Mouse (Mus musculus): ENCODE results near the gene 4930524B15Rik. TPM values are rescaled to one million over a fixed set of nuclear protein-coding genes. Genes with fewer than 3 reads are reported as not detected.

The 4930524B15Rik gene
- polyA plus RNA-seq, 1 experiment from 2014 or later = not detected

GRCm38 (mm10) chr11:31941640-31942638, 23.5 kb upstream of the 4930524B15Rik start:
- peaks cover 4% of the 10 kb centered on the region; the same call in 1 of the 2 replicates for H3K36me3 ChIP-seq (ENCODE audit: control insufficient read depth, insufficient read depth, low read length)
- H3K9me3 ChIP-seq (ENCODE audit: control insufficient read depth, low read length) = no peaks in the 10 kb centered on the region
- H3K27me3 ChIP-seq (ENCODE audit: control insufficient read depth, insufficient read depth, low read length) = no peaks in the 10 kb centered on the region
- WGBS = 82% methylated on average over 4 of the region's 4 CpGs
- H3K4me3 ChIP-seq (ENCODE audit: control insufficient read depth in 1 of 2, insufficient read depth in 1 of 2, low read depth in 1 of 2, low read length in 2 of 2) = no peak overlapping the region
- H3K9ac ChIP-seq (ENCODE audit: low read length) = no peak overlapping the region
- ATAC-seq (ENCODE audit: insufficient number of reproducible peaks, insufficient read depth, low FRiP score, low read depth) = no peak
- H3K27ac ChIP-seq (replicated peaks in 1 of 2; ENCODE audit: control insufficient read depth in 1 of 2, insufficient read depth in 1 of 2, low read depth in 2 of 2, low read length in 2 of 2) = no peak overlapping the region
- no peaks in the 10 kb centered on the region for H3K4me1 ChIP-seq (ENCODE audit: control insufficient read depth in 2 of 2, insufficient read depth in 2 of 2, low read length in 2 of 2)
- H3K4me2 ChIP-seq (ENCODE audit: low read length) = no peak overlapping the region

- no peak for ATAC-seq (ENCODE audit: insufficient number of reproducible peaks, insufficient read depth, low FRiP score, low read depth)
- no peak overlapping the region for H3K27ac ChIP-seq (replicated peaks in 1 of 2; ENCODE audit: control insufficient read depth in 1 of 2, insufficient read depth in 1 of 2, low read depth in 2 of 2, low read length in 2 of 2)
- H3K9ac ChIP-seq (ENCODE audit: low read length) = no peak overlapping the region
- WGBS = 61% methylated on average over 3 of the region's 3 CpGs
- peaks cover 0 to 10% of the 10 kb centered on the region in 2 experiments; a peak in 2 of 4 replicates for H3K4me1 ChIP-seq (ENCODE audit: control insufficient read depth in 2 of 2, insufficient read depth in 2 of 2, low read length in 2 of 2)
- H3K27me3 ChIP-seq (ENCODE audit: control insufficient read depth, insufficient read depth, low read length) = 0 out of 2 replicates have a peak, but pooled peaks cover 2% of the 10 kb centered on the region
- H3K4me2 ChIP-seq (ENCODE audit: low read length) = no peak overlapping the region
- no peaks in the 10 kb centered on the region for H3K9me3 ChIP-seq (ENCODE audit: control insufficient read depth, low read length)
- no peak overlapping the region for H3K4me3 ChIP-seq (ENCODE audit: control insufficient read depth in 1 of 2, insufficient read depth in 1 of 2, low read depth in 1 of 2, low read length in 2 of 2)
- no peaks in the 10 kb centered on the region for H3K36me3 ChIP-seq (ENCODE audit: control insufficient read depth, insufficient read depth, low read length)
These were observed 19.9 kb upstream of the 4930524B15Rik start for GRCm38 (mm10) chr11:31945471-31945870.

GRCm38 (mm10) chr11:31948462-31949330, 16.7 kb upstream of the 4930524B15Rik start:
- peak; percentile 38; the same call in 1 of the 2 replicates for ATAC-seq (ENCODE audit: insufficient number of reproducible peaks, insufficient read depth, low FRiP score, low read depth)
- Histone ChIP-seq H3K4me2 (ENCODE audit: low read length) (peak overlapping the region; percentile 68), H3K9ac (ENCODE audit: low read length) (peak overlapping the region; percentile 66), H3K4me3 (ENCODE audit: control insufficient read depth in 1 of 2, insufficient read depth in 1 of 2, low read depth in 1 of 2, low read length in 2 of 2) (peak overlapping the region; percentile 42 to 47), H3K36me3 (ENCODE audit: control insufficient read depth, insufficient read depth, low read length) (no peaks in the 10 kb centered on the region), H3K9me3 (ENCODE audit: control insufficient read depth, low read length) (no peaks in the 10 kb centered on the region), H3K4me1 (ENCODE audit: control insufficient read depth in 2 of 2, insufficient read depth in 2 of 2, low read length in 2 of 2) (peaks cover 0 to 10% of the 10 kb centered on the region in 2 experiments; a peak in 3 of 4 replicates), H3K27ac (replicated peaks in 1 of 2; ENCODE audit: control insufficient read depth in 1 of 2, insufficient read depth in 1 of 2, low read depth in 2 of 2, low read length in 2 of 2) (no peak overlapping the region), H3K27me3 (ENCODE audit: control insufficient read depth, insufficient read depth, low read length) (0 out of 2 replicates have a peak, but pooled peaks cover 3% of the 10 kb centered on the region)
- WGBS = 18% methylated on average over 15 of the region's 15 CpGs

- peak overlapping the region; percentile 68 for H3K4me2 ChIP-seq (ENCODE audit: low read length)
- H3K9ac ChIP-seq (ENCODE audit: low read length) = peak overlapping the region; percentile 66
- 1% methylated on average over 17 of the region's 17 CpGs for WGBS
- peak overlapping the region; percentile 42 to 47 for H3K4me3 ChIP-seq (ENCODE audit: control insufficient read depth in 1 of 2, insufficient read depth in 1 of 2, low read depth in 1 of 2, low read length in 2 of 2)
- peaks cover 0 to 10% of the 10 kb centered on the region in 2 experiments; a peak in 3 of 4 replicates for H3K4me1 ChIP-seq (ENCODE audit: control insufficient read depth in 2 of 2, insufficient read depth in 2 of 2, low read length in 2 of 2)
- no peak overlapping the region for H3K27ac ChIP-seq (replicated peaks in 1 of 2; ENCODE audit: control insufficient read depth in 1 of 2, insufficient read depth in 1 of 2, low read depth in 2 of 2, low read length in 2 of 2)
- no peaks in the 10 kb centered on the region for H3K9me3 ChIP-seq (ENCODE audit: control insufficient read depth, low read length)
- ATAC-seq (ENCODE audit: insufficient number of reproducible peaks, insufficient read depth, low FRiP score, low read depth) = peak; percentile 58; the same call in 1 of the 2 replicates
- H3K27me3 ChIP-seq (ENCODE audit: control insufficient read depth, insufficient read depth, low read length) = 0 out of 2 replicates have a peak, but pooled peaks cover 3% of the 10 kb centered on the region
- H3K36me3 ChIP-seq (ENCODE audit: control insufficient read depth, insufficient read depth, low read length) = no peaks in the 10 kb centered on the region
These were observed 16.0 kb upstream of the 4930524B15Rik start for GRCm38 (mm10) chr11:31949331-31949785.

GRCm38 (mm10) chr11:31960071-31960470, 5.3 kb upstream of the 4930524B15Rik start:
- no peak overlapping the region for H3K4me2 ChIP-seq (ENCODE audit: low read length)
- H3K27ac ChIP-seq (replicated peaks in 1 of 2; ENCODE audit: control insufficient read depth in 1 of 2, insufficient read depth in 1 of 2, low read depth in 2 of 2, low read length in 2 of 2) = no peak overlapping the region
- no peaks in the 10 kb centered on the region for H3K4me1 ChIP-seq (ENCODE audit: control insufficient read depth in 2 of 2, insufficient read depth in 2 of 2, low read length in 2 of 2)
- no peaks in the 10 kb centered on the region for H3K9me3 ChIP-seq (ENCODE audit: control insufficient read depth, low read length)
- no peak overlapping the region for H3K9ac ChIP-seq (ENCODE audit: low read length)
- H3K27me3 ChIP-seq (ENCODE audit: control insufficient read depth, insufficient read depth, low read length) = no peaks in the 10 kb centered on the region
- H3K4me3 ChIP-seq (ENCODE audit: control insufficient read depth in 1 of 2, insufficient read depth in 1 of 2, low read depth in 1 of 2, low read length in 2 of 2) = no peak overlapping the region
- H3K36me3 ChIP-seq (ENCODE audit: control insufficient read depth, insufficient read depth, low read length) = no peaks in the 10 kb centered on the region
- no peak for ATAC-seq (ENCODE audit: insufficient number of reproducible peaks, insufficient read depth, low FRiP score, low read depth)

GRCm38 (mm10) chr11:31963993-31964392, 1.4 kb upstream of the 4930524B15Rik start:
- Histone ChIP-seq H3K27ac (replicated peaks in 1 of 2; ENCODE audit: control insufficient read depth in 1 of 2, insufficient read depth in 1 of 2, low read depth in 2 of 2, low read length in 2 of 2) (no peak overlapping the region), H3K4me2 (ENCODE audit: low read length) (no peak overlapping the region), H3K27me3 (ENCODE audit: control insufficient read depth, insufficient read depth, low read length) (no peaks in the 10 kb centered on the region), H3K4me3 (ENCODE audit: control insufficient read depth in 1 of 2, insufficient read depth in 1 of 2, low read depth in 1 of 2, low read length in 2 of 2) (no peak overlapping the region), H3K9me3 (ENCODE audit: control insufficient read depth, low read length) (no peaks in the 10 kb centered on the region), H3K36me3 (ENCODE audit: control insufficient read depth, insufficient read depth, low read length) (no peaks in the 10 kb centered on the region), H3K4me1 (ENCODE audit: control insufficient read depth in 2 of 2, insufficient read depth in 2 of 2, low read length in 2 of 2) (peaks cover 5 to 7% of the 10 kb centered on the region in 2 experiments; a peak in 2 of 4 replicates), H3K9ac (ENCODE audit: low read length) (no peak overlapping the region)
- ATAC-seq (ENCODE audit: insufficient number of reproducible peaks, insufficient read depth, low FRiP score, low read depth) = no peak
- 88% methylated on average over 1 of the region's 1 CpGs for WGBS

- no peak overlapping the region for H3K4me2 ChIP-seq (ENCODE audit: low read length)
- 66% methylated on average over 4 of the region's 4 CpGs for WGBS
- no peak overlapping the region for H3K9ac ChIP-seq (ENCODE audit: low read length)
- no peaks in the 10 kb centered on the region for H3K4me1 ChIP-seq (ENCODE audit: control insufficient read depth in 2 of 2, insufficient read depth in 2 of 2, low read length in 2 of 2)
- no peak overlapping the region for H3K27ac ChIP-seq (replicated peaks in 1 of 2; ENCODE audit: control insufficient read depth in 1 of 2, insufficient read depth in 1 of 2, low read depth in 2 of 2, low read length in 2 of 2)
- no peaks in the 10 kb centered on the region for H3K27me3 ChIP-seq (ENCODE audit: control insufficient read depth, insufficient read depth, low read length)
- no peaks in the 10 kb centered on the region for H3K36me3 ChIP-seq (ENCODE audit: control insufficient read depth, insufficient read depth, low read length)
- ATAC-seq (ENCODE audit: insufficient number of reproducible peaks, insufficient read depth, low FRiP score, low read depth) = no peak
- H3K4me3 ChIP-seq (ENCODE audit: control insufficient read depth in 1 of 2, insufficient read depth in 1 of 2, low read depth in 1 of 2, low read length in 2 of 2) = no peak overlapping the region
- no peaks in the 10 kb centered on the region for H3K9me3 ChIP-seq (ENCODE audit: control insufficient read depth, low read length)
These were observed 8.7 kb downstream of the 4930524B15Rik start for GRCm38 (mm10) chr11:31974132-31974531.
